Mouse (Mus musculus) hindbrain, embryonic 12.5 days (tissue): Measurements from ENCODE around the gene Foxo4. TPM values are rescaled to one million over a fixed set of nuclear protein-coding genes. Genes with fewer than 3 reads are reported as not detected.
A peak's percentile ranks its signal among the peaks of the same experiment; 100 is the strongest.

Experiments used
- ATAC-seq: fragments of 200-750 bp; cut with Nextera tagmentation; 2 replicates; pipeline ENCODE4 v1.8.0; 2017; ENCODE audit warnings: moderate TSS enrichment; ENCODE audit not compliant: low FRiP score
- H3K27ac ChIP-seq: fragments of 300-500 bp; sonication (generic); 2 replicates; pipeline ENCODE4 v1.5.1; 2016; ENCODE audit warnings: mild to moderate bottlenecking
- H3K27me3 ChIP-seq: fragments of 300-500 bp; sonication (generic); 2 replicates; pipeline ENCODE4 v1.6.1; 2016; ENCODE audit warnings: mild to moderate bottlenecking
- H3K36me3 ChIP-seq: fragments of 300-500 bp; sonication (generic); 2 replicates; pipeline ENCODE4 v1.6.1; 2016; ENCODE audit warnings: mild to moderate bottlenecking
- H3K4me1 ChIP-seq: fragments of 300-500 bp; sonication (generic); 2 replicates; pipeline ENCODE4 v1.6.1; 2016
- H3K4me2 ChIP-seq: fragments of 300-500 bp; sonication (generic); replicated peaks from 2 replicates; pipeline ENCODE4 v1.6.1; 2016; ENCODE audit warnings: mild to moderate bottlenecking
- H3K4me3 ChIP-seq: fragments of 300-500 bp; sonication (generic); 2 replicates; pipeline ENCODE4 v1.5.1; 2016; ENCODE audit warnings: mild to moderate bottlenecking
- H3K9ac ChIP-seq: fragments of 300-500 bp; sonication (generic); 2 replicates; pipeline ENCODE4 v1.6.1; 2016; ENCODE audit warnings: mild to moderate bottlenecking, moderate library complexity
- H3K9me3 ChIP-seq: fragments of 300-500 bp; sonication (generic); replicated peaks from 2 replicates; pipeline ENCODE4 v1.6.1; 2016; ENCODE audit warnings: mild to moderate bottlenecking
- WGBS: fragments of 180-500 bp; shearing (Covaris S2); methylation state at CpG from one replicate; pipeline ENCODE4 v1.1.7; 2016; 5-methylcytosine and 5-hydroxymethylcytosine counted together
- polyA plus RNA-seq: library from polyadenylated mRNA; unstranded; fragments of >200 nt; fragmentation: Nextera tagmentation; extraction: Ambion mirVana; gene quantifications from 2 replicates; pipeline ENCODE4 v1.2.1, GENCODE M21; 2016

The Foxo4 gene
- 1.8 and 2.4 TPM in 2 replicates for polyA plus RNA-seq

DNA sequence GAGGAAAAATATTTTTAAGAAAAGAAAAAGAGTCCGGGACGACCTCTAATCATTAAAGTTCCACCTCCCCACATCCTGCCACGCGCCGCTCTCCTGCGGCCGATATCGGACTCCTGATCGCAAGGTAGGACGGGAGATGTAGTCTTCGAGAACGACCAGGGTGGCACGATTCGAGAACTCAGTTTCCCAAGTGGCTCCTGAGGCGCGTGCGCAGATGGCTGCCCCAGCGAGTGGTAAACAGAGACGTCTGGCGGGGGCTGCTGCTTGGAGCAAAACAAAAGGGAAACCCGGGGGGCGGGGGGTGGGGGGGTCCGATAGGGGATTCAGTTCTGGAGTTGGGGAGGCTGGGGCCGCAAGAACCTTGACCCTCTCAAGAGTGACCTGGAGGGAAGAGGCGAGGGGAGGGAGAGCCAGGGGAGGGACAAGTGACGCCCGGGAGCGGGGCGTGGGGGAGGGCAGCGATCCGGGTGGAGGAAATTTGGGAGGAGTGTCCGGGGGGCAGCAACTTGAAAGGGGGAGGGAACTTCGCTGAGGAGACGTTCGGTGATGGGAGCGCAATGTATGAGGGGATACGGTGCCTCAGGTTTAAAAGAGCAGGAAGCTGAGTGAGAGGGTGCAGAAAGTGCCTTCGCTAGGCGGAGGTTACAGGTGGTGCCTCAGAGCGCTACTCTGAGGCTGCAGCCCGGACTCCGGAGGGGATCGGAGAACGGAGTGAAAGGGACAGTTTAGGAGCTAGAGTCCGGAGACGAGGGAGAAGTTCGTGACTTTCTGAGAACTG, at the start of gene Foxo4:
Gene Foxo4, plus strand, starts transcription at position 577 of the 778 bp plus-strand sequence.
- ATAC-seq = peak; percentile 93
- 26% methylated on average over 45 of the region's 47 CpGs for WGBS
- H3K4me1 ChIP-seq = no peaks in the 10 kb centered on the region
- no peaks in the 10 kb centered on the region for H3K9me3 ChIP-seq
- peak within 1 kb of the TSS; percentile 51 for H3K4me3 ChIP-seq
- H3K27me3 ChIP-seq = peaks cover 3% of the 10 kb centered on the region
- peak within 1 kb of the TSS; percentile 53 for H3K9ac ChIP-seq
- peaks cover 6% of the 10 kb centered on the region; the same call in 1 of the 2 replicates for H3K36me3 ChIP-seq
- no peak within 1 kb of the TSS for H3K27ac ChIP-seq
- H3K4me2 ChIP-seq = peak within 1 kb of the TSS; percentile 61

DNA sequence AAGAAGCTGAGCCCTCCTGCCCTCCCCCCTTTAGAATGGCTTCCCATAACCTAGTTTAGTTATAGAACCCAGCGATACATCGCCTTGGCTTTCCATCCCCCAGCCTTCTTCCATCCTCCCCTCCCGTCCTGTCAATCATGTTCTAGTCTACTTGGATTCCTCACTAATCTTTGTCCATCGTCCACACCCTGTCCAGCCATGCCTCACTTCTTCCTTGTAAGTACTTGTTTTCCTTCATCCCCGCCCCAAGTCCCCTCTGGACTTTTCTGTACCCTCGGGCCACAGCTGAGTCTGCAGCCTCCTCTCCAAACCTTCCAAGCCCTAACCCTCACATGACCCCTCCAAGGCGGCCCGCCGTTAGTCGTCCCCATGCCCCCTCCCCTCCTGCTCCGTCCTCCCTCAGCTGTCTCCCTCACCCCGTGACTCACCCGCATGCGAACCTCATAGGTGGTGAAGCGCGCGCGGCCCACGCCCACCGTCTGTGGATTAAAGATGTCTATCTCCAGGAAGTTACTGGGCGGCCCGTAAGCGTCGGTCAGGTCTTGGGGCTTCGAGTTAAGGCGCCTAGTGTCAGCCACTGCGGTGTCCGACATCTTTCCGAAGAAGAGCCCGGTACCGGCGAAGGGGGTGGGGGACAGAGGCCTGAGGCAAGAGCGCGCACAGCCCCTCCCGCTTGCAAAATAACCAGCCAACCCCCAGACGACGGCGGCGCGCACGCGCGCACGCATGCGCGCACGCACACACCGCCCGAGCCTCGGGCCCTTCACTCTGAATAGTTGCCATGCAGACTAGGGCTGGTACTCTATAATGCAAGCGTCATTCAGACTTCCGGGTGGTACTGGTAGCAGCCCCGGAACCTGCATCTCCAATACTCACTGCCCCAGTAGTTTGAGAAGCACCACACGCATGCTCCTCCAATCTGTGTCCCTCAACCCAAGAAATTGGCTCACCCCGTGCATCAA, 32.2 kb upstream of the Foxo4 start, which contains the start of gene Snx12:
Gene Snx12, minus strand, starts transcription at position 730 of the 962 bp plus-strand sequence.
- Histone ChIP-seq H3K9ac (peak within 1 kb of the TSS; percentile 63), H3K9me3 (no peaks in the 10 kb centered on the region), H3K36me3 (no peaks in the 10 kb centered on the region), H3K27me3 (peaks cover 14% of the 10 kb centered on the region), H3K27ac (peak within 1 kb of the TSS; percentile 78), H3K4me2 (peak within 1 kb of the TSS; percentile 56), H3K4me3 (peak within 1 kb of the TSS; percentile 54), H3K4me1 (no peaks in the 10 kb centered on the region; the same call in 1 of the 2 replicates)
- peak; percentile 98 for ATAC-seq
- 17% methylated on average over 55 of the region's 55 CpGs for WGBS

DNA sequence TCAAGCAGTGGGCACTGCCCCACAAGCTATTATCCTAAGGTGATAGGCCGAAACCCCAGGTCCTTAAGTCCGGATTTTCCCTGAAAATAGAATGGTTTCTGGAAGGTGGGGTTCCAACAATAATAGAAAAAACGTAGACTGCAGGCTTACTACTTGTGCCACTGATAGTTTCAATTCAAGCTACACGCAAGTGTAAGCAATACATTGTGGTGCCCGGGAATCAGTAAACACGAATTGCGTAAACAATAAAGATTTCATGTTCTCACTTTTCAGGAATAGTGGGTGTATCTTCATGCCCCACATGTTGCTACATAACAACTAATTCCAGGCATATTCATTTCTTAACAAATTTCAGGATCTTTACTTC, 31.5 kb upstream of the Foxo4 start:
- peaks cover 14% of the 10 kb centered on the region for H3K27me3 ChIP-seq
- H3K9me3 ChIP-seq = no peaks in the 10 kb centered on the region
- no peak for ATAC-seq
- peak overlapping the region; percentile 51 for H3K4me2 ChIP-seq
- H3K27ac ChIP-seq = peak overlapping the region; percentile 35; the same call in 1 of the 2 replicates
- H3K36me3 ChIP-seq = no peaks in the 10 kb centered on the region
- 35% methylated on average over 7 of the region's 7 CpGs for WGBS
- H3K4me3 ChIP-seq = peak overlapping the region; percentile 54
- H3K4me1 ChIP-seq = no peaks in the 10 kb centered on the region; the same call in 1 of the 2 replicates
- no peak overlapping the region for H3K9ac ChIP-seq

DNA sequence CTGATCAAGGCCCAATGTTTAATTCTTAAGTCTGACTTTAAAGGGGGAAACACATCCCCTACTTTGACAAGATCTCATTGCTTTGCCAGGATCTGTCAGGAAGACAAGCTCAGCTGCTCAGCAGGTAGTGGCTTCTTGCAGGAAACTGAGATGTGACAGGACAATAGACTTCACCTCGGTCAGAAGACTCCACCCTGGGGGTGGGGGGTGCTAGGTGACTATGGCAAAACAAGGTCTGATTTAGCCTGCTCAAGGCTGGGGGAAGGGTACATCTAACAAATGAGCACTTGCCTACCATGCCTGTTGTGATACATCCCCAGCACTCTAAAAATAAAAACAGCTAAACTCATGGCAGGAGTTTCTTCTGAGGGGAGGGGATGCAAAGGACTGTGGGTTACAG, 9.3 kb upstream of the Foxo4 start:
- Histone ChIP-seq H3K4me3 (no peak overlapping the region), H3K4me2 (no peak overlapping the region), H3K36me3 (no peaks in the 10 kb centered on the region), H3K4me1 (no peaks in the 10 kb centered on the region), H3K9ac (no peak overlapping the region), H3K9me3 (no peaks in the 10 kb centered on the region), H3K27ac (no peak overlapping the region), H3K27me3 (no peaks in the 10 kb centered on the region)
- WGBS = 38% methylated on average over 1 of the region's 1 CpGs
- no peak for ATAC-seq

DNA sequence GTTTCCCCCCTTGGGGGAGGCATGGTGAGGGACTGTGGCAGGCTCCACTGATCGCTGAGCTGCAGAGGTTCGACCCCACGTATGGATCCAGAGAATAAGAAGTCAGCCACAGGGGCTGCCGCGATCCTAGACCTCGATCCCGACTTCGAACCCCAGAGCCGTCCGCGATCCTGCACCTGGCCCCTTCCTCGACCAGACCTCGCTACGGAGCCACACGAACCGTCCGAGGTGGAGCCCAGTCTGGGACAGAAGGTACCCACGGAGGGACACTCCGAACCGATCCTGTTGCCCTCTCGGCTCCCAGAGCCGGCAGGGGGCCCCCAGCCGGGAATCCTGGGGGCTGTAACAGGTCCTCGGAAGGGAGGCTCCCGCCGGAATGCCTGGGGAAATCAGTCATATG, 412 bp downstream of the Foxo4 start:
- H3K27me3 ChIP-seq = peaks cover 3% of the 10 kb centered on the region
- H3K27ac ChIP-seq = no peak overlapping the region
- H3K9me3 ChIP-seq = no peaks in the 10 kb centered on the region
- no peaks in the 10 kb centered on the region for H3K4me1 ChIP-seq
- 17% methylated on average over 26 of the region's 26 CpGs for WGBS
- peak overlapping the region; percentile 53 for H3K9ac ChIP-seq
- peak overlapping the region; percentile 51 for H3K4me3 ChIP-seq
- 0 out of 2 replicates have a peak, but pooled peaks have one; percentile 26 for ATAC-seq
- peak overlapping the region; percentile 61 for H3K4me2 ChIP-seq
- peaks cover 6% of the 10 kb centered on the region; the same call in 1 of the 2 replicates for H3K36me3 ChIP-seq

DNA sequence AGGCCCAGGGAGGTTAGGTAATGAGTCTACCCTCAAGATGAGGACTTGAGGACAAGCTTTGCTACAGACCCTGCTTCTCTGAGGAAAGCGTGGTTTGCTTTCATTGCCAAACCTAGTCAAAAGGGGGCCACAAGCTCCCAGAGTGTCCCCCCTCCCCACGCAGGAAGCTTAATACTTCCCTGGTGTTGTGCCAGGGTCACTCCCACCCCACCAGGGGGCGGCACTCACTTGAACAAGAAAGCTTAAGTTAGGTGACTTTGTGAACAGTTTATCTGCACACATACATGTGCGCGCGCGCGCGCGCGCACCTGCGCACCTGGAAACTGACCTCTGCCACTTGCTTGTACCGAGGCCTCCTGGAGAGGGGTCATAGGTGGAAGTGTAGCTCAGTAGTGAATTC, 2.3 kb downstream of the Foxo4 start:
- no peak overlapping the region for H3K9ac ChIP-seq
- no peak for ATAC-seq
- H3K9me3 ChIP-seq = no peaks in the 10 kb centered on the region
- H3K27me3 ChIP-seq = peaks cover 3% of the 10 kb centered on the region
- peaks cover 11% of the 10 kb centered on the region; the same call in 1 of the 2 replicates for H3K4me1 ChIP-seq
- H3K4me2 ChIP-seq = 0 out of 2 replicates have a peak overlapping the region, but pooled peaks have one; percentile 61
- no peak overlapping the region for H3K4me3 ChIP-seq
- 87% methylated on average over 13 of the region's 13 CpGs for WGBS
- no peak overlapping the region for H3K27ac ChIP-seq
- H3K36me3 ChIP-seq = peaks cover 6% of the 10 kb centered on the region; the same call in 1 of the 2 replicates

DNA sequence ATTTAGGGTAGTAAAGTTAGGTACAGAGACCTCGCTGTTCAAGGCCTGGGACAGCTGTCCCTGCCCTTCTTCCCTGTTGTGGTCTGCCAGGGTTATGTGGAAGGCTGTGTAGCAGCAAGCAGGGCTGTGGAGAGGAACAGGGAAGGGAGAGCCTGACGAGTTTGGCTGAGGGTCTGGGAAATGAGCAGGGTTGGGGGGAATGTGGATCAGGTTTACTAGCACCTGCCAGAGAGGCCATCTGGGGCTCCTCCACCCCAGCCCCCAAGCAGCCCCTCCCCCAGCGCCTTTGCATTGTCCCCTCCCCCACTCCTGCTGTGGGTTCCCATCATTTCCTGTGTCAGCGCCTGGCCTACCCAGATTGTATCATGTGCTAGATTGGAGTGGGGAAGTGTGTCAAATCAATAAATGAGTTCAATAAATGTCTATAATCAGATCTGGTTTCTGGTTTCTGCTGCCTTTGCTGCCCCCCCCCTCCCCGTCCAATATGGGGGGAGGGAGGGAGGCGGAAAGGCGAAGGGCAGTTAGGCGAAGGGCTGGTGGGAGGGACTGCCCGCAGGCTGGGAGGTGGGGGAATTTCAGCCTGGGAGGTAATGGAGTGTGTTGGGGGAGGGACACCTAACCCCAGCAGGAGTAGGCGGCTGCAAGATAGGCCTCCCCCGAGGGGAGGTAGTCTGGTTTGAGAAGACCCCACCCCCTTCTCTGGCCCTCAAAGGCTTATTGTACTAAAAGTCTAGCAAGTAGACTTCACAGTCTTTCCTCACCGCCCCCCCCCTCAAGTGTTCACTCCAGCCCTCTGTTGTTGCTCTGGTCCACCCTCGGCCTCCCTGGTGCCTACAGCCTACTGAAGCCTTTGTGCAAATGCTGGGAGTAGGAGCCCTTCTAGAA, 6.4 kb downstream of the Foxo4 start:
- Histone ChIP-seq H3K9ac (no peak overlapping the region), H3K4me3 (no peak overlapping the region), H3K4me2 (0 out of 2 replicates have a peak overlapping the region, but pooled peaks have one; percentile 11), H3K9me3 (no peaks in the 10 kb centered on the region), H3K27ac (peak overlapping the region; percentile 78), H3K36me3 (peaks cover 6% of the 10 kb centered on the region; the same call in 1 of the 2 replicates), H3K27me3 (peaks cover 3% of the 10 kb centered on the region), H3K4me1 (peaks cover 11% of the 10 kb centered on the region; the same call in 1 of the 2 replicates)
- 24% methylated on average over 9 of the region's 13 CpGs for WGBS
- ATAC-seq = peak; percentile 78

DNA sequence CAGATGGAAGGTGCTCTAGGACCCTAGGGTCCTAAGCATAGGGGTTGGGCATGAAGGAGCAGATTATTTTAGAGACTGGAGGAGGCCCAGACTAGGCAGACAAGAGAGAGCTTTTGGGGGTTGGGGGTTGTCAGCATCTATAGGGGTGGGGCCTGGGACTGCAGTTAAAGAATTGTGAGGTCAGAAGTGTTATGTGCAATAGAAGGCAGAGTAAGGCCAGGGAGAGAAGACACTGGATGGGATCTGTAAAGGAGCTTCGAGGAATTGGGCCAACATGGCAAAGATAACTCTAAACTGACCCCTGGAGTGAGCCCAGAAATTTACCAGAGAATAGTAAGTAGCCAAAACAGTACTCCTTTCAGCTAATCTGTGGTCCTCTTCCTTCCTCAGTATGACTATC, 9.6 kb downstream of the Foxo4 start, which contains the start of gene Gm614:
Gene Gm614, minus strand, starts transcription at position 101 of the 400 bp plus-strand sequence.
- no peak for ATAC-seq
- Histone ChIP-seq H3K36me3 (no peaks in the 10 kb centered on the region), H3K9ac (no peak within 1 kb of the TSS), H3K4me2 (no peak within 1 kb of the TSS), H3K27me3 (0 out of 2 replicates have a peak, but pooled peaks cover 6% of the 10 kb centered on the region), H3K27ac (no peak within 1 kb of the TSS), H3K4me1 (peaks cover 11% of the 10 kb centered on the region; the same call in 1 of the 2 replicates), H3K4me3 (no peak within 1 kb of the TSS), H3K9me3 (no peaks in the 10 kb centered on the region)
- WGBS = 75% methylated on average over 1 of the region's 1 CpGs

DNA sequence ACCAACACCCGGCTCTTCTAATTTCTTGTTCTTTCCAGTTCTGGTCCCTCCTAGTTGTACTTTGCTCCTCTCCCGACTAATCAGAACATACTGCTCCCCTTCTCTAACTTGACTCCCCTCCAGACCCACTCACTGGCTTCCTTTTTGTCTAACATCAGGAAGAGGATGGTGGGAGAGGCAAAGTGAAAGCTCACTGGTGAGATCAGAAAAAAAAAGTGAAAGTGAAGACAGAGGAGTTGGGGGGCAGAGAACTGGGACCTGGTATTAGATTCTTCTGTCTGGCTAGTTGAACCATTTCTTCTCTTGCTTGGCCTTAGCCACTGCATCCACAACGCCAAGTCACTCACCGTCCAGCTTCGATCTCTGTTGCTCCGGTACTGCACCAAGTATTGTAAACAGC, 12.3 kb downstream of the Foxo4 start:
- 94% methylated on average over 6 of the region's 6 CpGs for WGBS
- no peak overlapping the region for H3K27ac ChIP-seq
- no peaks in the 10 kb centered on the region for H3K36me3 ChIP-seq
- H3K4me1 ChIP-seq = no peaks in the 10 kb centered on the region
- H3K27me3 ChIP-seq = 0 out of 2 replicates have a peak, but pooled peaks cover 6% of the 10 kb centered on the region
- no peaks in the 10 kb centered on the region for H3K9me3 ChIP-seq
- no peak overlapping the region for H3K9ac ChIP-seq
- no peak overlapping the region for H3K4me3 ChIP-seq
- H3K4me2 ChIP-seq = no peak overlapping the region
- no peak for ATAC-seq

DNA sequence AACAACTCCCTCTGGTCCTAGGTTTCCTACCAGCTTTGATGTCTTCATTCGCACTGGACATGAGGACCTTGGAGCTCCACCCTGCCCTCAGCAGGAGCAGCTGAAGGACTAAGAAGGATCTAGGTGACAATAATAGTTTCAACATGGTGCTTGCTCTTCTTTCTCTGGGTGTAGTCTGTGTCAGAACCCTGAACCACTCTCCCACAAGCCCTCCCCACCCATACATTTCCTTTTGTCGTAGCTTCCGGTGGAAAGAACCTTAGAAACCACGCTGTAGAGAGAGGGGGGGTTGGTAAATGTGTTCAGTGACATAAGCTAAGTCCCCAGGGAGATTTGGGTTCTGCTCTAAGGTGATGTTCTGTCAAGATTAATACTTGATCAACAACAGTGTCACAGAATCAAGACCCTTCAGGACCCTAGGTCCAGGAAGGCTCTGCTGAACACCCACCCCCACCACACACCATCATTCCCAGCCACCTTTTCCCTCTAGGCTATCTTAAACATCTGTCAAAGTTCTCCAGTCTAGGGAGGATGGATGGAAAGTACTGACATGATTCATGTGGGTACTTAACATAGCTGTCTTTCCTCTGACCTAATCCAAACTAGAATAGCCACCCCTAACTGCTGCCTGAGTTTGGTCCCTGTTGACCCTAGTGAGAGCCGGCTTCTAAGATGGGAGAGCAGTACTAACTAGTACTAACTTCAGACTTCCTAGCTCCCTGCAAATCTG, 13.9 kb downstream of the Foxo4 start, which contains the start of gene Il2rg:
Gene Il2rg, minus strand, starts transcription at position 231 of the 730 bp plus-strand sequence.
- Histone ChIP-seq H3K4me1 (no peaks in the 10 kb centered on the region), H3K4me3 (no peak within 1 kb of the TSS), H3K4me2 (no peak within 1 kb of the TSS), H3K36me3 (no peaks in the 10 kb centered on the region), H3K27me3 (0 out of 2 replicates have a peak, but pooled peaks cover 6% of the 10 kb centered on the region), H3K27ac (no peak within 1 kb of the TSS), H3K9ac (no peak within 1 kb of the TSS), H3K9me3 (no peaks in the 10 kb centered on the region)
- ATAC-seq = no peak
- 72% methylated on average over 5 of the region's 5 CpGs for WGBS
